Comparison of ENCODE assay signal across 8 mouse cellular contexts in the genomic region with DNA sequence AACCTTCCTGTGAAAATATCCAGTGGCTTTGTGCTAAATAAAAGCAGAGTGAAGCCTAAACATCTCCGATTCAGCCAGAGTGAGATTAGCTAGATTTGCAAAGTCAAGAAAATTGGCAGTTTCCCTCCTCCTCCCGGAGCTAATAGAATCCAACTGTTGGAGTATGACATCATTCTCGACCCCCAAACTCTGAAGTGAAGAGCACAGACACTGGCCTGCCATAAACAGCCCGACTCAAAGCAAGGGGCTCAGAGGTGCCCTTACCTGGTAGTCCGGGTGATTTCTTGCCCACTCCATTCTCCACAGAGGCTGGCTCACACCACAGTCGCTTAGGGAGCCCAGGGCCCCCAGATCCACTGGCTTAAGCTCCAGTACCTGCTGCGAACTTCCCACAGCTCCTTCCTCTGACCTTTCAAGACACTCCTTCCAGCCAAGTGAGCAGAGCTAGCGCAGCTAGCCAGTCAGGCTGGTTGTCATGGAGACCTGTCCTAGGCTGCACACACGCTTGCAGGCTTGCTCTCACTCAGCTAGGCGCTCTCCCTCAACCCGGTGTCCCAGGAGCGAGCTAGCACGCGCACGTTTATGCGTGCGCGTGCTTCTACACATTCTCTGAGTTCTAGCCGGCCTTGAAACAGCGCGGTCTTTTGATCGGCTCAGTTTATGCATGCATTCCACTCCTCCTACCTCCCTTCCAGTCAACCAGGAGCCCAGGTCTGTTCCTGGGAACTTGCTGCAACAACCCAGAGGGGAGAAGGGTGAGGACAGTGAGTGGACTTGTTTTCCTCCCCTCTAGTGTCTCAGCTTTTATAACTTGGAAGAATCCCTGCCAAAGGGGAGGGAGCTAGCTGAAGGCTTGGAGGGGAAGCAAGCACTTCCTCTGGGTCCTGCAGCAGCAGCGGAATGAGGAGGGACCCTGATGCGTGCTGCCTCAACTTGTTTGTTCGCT.
DNase-seq lines count a peak whose midpoint lies in the region; ATAC-seq and TF ChIP-seq lines count a peak whose summit lies in the region.

No protein-coding gene starts in this region.

- ATAC-seq in lung, embryonic 14.5 days (ENCODE audit: insufficient read depth), result peak; percentile 94

- peak overlapping the region; percentile 41; the same call in 1 of the 2 replicates for H3K9ac ChIP-seq in lung, embryonic 14.5 days

- peak overlapping the region; percentile 48 for H3K4me3 ChIP-seq in hindbrain, embryonic 10.5 days
- H3K4me3 ChIP-seq in lung, embryonic 14.5 days (ENCODE audit: low read depth, low read length), result peak overlapping the region; percentile 29

- peak; percentile 89 for DNase-seq in WW6 (ENCODE audit: low read depth, low spot score)
- peak; percentile 81 to 92 for DNase-seq in cerebellum, postnatal 14 days
- peak; percentile 61 to 65 for DNase-seq in frontal cortex, postnatal 10 days (ENCODE audit: low spot score in 2 of 2)
- peak; percentile 93 for DNase-seq in hindbrain, embryonic 10.5 days (ENCODE audit: low spot score)
- DNase-seq in layer of hippocampus, adult 9-11 months, result peak; percentile 84
- peak; percentile 93 for DNase-seq in lung, embryonic 14.5 days
- peak; percentile 52 for DNase-seq in ovary, postnatal 10 days (ENCODE audit: low spot score)
- DNase-seq in thymus, postnatal 10 days (ENCODE audit: low spot score in 2 of 2), result peak; percentile 14 to 35

- no peaks in the 10 kb centered on the region for H3K36me3 ChIP-seq in hindbrain, embryonic 10.5 days
- H3K36me3 ChIP-seq in lung, embryonic 14.5 days (ENCODE audit: insufficient read depth), result peaks cover 10% of the 10 kb centered on the region; the same call in 1 of the 2 replicates

- H3K4me2 ChIP-seq in lung, embryonic 14.5 days, result peak overlapping the region; percentile 63

- peak overlapping the region; percentile 88 for H3K27ac ChIP-seq in hindbrain, embryonic 10.5 days
- peak overlapping the region; percentile 87 for H3K27ac ChIP-seq in lung, embryonic 14.5 days (ENCODE audit: low read depth)

- no peaks in the 10 kb centered on the region for H3K9me3 ChIP-seq in hindbrain, embryonic 10.5 days
- H3K9me3 ChIP-seq in lung, embryonic 14.5 days (ENCODE audit: low read depth, low read length), result no peaks in the 10 kb centered on the region

- peaks cover 71% of the 10 kb centered on the region for H3K4me1 ChIP-seq in hindbrain, embryonic 10.5 days (replicated peaks)
- H3K4me1 ChIP-seq in lung, embryonic 14.5 days (ENCODE audit: insufficient read depth), result peaks cover 54% of the 10 kb centered on the region

- TF ChIP-seq CTCF in lung, embryonic 14.5 days (IDR thresholded peaks at IDR 0.05; ENCODE audit: low read depth), result no peak

- 3% methylated on average over 25 of the region's 25 CpGs for WGBS in hindbrain, embryonic 10.5 days
- 4% methylated on average over 25 of the region's 25 CpGs for WGBS in lung, embryonic 14.5 days

- H3K27me3 ChIP-seq in hindbrain, embryonic 10.5 days (ENCODE audit: insufficient read depth, poor library complexity, severe bottlenecking), result no peaks in the 10 kb centered on the region
- no peaks in the 10 kb centered on the region for H3K27me3 ChIP-seq in lung, embryonic 14.5 days (ENCODE audit: insufficient read depth, low read length)

Comparison
In these comparisons a context has a peak if more than half of its experiments do, and no peak if none do; other contexts are left out.
1. Peak in every context shown above with its lines: DNase-seq, ATAC-seq, H3K4me3 ChIP-seq and H3K27ac ChIP-seq.
2. DNase-seq: peak in every context shown above with its lines; median percentile 93 in hindbrain, embryonic 10.5 days; 93 in lung, embryonic 14.5 days; 89 in WW6; 86 in cerebellum, postnatal 14 days; 84 in layer of hippocampus, adult 9-11 months; 63 in frontal cortex, postnatal 10 days; 52 in ovary, postnatal 10 days; 24 in thymus, postnatal 10 days.